Mouse (Mus musculus) retina, postnatal 1 day (tissue): ENCODE results near the gene Schip1.
A peak's percentile ranks its signal among the peaks of the same experiment; 100 is the strongest.

Experiments
- DNase-seq: peaks from one replicate; pipeline ENCODE4 v3.0.0-alpha.2; 2012

Schip1 gene

GRCm38 (mm10) chr3:68484021-68484420 lies 419.4 kb downstream of the Schip1 start:
- DNase-seq = no peak

GRCm38 (mm10) chr3:68484561-68484960 lies 420.0 kb downstream of the Schip1 start:
- DNase-seq = no peak

- DNase-seq = no peak
Measured at GRCm38 (mm10) chr3:68487621-68488020, 423.0 kb downstream of the Schip1 start.

DNA sequence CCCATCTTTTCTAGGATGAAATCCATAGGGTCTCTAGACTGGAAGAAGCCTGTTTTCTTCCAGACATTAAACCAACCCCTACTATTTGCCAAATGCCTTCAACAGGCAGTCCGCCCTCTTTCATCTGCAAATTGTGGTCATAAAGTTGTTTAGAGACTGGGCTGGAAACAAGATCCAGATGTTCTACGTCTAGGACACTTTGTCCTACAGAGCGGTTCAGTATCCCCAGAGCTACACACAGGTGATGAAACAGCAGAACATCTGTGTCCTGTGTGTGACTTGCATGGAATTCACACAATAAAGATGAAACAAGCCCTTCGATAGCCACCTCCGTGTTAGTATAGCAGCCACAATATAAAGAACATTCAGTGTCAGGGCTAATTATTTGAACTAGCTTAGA lies 423.7 kb downstream of the Schip1 start:
- DNase-seq = no peak

DNA sequence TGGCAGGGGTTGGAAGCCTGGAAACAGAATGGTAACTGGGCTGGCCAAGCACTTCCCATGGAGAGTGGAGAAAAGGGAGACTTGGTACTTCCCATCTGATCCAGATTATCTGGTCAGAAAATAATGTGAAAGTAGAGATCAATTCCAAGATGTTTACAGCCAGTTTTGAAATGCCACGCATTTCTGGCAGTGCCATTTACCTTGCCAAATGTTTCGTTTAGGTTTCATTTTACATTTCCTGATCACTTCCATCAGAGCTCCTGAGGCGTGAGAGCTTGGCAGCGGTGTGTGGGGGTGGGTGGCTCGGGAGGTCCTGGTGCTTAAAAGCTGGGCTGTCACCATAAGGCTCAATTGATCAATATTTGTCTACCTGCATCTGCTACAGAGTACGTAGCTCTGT lies 426.9 kb downstream of the Schip1 start:
- DNase-seq = no peak

GRCm38 (mm10) chr3:68492066-68492465 lies 427.5 kb downstream of the Schip1 start:
- no peak for DNase-seq

DNA sequence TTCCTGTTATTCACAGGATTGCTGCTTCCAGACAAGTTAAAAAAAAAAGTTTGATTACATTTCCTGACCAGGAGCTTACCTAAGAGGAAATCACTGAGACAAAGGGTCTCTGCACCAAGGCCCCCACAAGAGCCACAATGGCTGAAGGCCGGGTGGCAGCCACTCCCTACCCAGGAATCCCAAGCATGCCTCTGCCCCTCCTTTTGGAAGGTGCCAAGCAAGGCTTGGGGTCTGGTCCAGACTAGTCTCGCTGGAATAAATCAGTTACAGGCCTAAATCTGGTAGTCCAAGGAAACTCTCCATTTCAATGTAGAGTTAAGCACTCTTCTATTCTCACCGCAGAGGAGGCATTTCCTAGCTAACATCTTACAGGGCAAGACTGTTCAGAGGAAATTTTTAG lies 427.9 kb downstream of the Schip1 start:
- DNase-seq = no peak

DNA sequence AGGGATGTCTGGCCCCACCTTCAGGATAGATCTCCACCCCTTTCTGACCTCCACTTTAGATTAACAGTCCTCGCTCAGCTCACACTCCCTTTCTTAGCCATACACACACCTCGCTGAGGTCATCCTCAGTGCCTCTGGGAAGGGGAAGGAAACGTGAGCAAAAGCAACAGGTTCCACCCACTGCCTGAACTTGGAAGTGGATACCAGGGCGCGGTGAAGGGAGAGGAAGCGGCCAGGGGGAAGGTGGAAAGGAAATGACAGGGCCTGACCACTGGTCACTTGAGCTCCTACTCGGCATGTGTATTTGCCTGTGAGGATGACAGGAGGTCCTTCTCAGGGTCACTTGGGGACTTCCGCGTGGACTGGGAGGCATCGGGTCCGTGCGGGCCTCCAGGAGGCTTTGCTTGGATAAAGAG lies 428.6 kb downstream of the Schip1 start:
- DNase-seq = no peak

DNA sequence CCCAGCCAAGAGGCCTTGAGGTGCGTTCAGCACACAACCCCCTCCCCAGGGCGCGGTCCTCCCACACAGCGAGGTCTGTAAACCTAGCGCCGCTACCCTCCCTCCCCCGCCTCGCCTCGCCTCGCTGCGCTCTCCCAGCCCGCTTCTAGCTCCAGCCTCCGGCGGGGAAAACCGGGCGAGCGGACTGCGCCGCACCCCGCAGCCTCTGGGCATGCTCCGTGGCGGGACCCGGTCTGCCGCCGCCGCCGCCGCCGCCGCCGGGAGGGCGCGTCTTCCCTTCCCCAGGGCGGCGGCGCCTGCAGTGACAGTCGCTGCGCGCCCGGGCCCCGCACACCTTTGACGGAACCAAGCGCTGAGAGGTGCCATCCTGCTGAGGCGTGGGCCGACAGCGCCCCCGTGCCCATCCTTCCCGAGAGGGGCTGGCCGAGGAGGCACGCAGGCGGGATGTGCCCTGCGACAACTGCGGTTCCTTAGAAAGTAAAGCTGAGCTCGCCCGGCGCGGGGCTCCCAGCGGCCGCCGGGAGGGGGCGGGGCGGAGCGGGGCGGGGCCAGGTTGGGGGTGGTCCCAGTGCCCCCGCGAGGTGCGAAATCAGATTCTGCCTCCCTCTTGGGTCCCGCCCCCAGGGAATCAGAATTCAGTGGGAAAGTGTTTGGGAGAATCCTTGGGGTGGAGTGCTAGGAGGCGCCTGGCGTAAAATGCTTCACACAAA lies 429.1 kb downstream of the Schip1 start:
- DNase-seq = peak; percentile 87

DNA sequence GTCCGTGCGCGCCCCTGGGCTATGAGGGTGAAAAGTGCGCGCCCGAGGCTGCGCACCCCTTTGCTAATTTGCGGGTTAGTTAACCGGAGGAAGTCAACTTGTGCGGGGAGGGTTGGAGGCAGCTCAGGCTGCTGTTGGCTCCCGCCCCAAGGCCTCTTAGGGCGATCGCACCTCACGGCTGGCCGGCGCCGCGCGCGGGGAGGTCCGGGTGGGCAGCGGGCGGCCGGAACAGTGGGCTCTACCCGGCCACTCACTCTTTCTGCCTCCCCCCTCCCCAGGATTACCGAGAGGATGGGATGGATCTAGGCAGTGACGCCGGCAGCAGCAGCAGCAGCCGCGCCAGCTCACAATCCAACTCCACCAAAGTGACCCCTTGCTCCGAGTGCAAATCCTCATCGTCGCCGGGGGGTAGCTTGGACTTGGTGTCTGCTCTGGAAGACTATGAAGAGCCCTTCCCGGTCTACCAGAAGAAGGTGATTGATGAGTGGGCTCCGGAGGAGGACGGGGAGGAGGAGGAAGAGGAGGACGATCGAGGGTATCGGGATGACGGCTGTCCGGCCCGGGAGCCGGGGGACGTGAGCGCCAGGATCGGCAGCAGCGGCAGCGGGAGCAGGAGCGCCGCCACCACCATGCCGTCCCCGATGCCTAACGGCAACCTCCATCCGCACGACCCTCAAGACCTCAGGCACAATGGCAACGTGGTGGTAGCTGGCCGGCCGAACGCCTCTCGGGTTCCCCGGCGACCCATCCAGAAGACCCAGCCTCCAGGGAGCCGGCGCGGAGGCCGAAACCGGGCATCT lies 429.9 kb downstream of the Schip1 start:
- no peak for DNase-seq

- DNase-seq = peak; percentile 70
Measured at GRCm38 (mm10) chr3:68495096-68495735, 430.6 kb downstream of the Schip1 start.

- DNase-seq = no peak
Measured at GRCm38 (mm10) chr3:68495736-68496242, 431.2 kb downstream of the Schip1 start.

GRCm38 (mm10) chr3:68496513-68496912 lies 431.9 kb downstream of the Schip1 start:
- DNase-seq = no peak

GRCm38 (mm10) chr3:68499532-68500152 lies 435.0 kb downstream of the Schip1 start:
- no peak for DNase-seq

DNA sequence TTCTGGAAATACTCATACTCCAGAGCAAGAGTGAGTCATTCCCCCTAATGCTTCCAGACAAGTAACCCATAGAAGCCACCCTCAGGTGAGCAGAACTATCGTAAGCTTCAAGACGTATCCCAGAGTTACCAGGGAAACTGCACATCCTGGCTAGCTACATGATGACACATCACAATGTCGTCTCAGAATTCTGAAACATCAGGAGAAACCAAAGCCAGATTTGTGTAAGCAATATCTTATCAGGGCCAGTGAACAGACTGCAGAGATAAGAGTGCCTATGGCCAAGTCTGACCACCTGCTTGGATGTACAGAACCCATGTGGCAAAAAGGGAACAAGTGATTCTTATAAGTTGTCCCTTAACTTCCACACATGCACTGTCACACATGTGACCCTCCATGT lies 440.2 kb downstream of the Schip1 start:
- no peak for DNase-seq

DNA sequence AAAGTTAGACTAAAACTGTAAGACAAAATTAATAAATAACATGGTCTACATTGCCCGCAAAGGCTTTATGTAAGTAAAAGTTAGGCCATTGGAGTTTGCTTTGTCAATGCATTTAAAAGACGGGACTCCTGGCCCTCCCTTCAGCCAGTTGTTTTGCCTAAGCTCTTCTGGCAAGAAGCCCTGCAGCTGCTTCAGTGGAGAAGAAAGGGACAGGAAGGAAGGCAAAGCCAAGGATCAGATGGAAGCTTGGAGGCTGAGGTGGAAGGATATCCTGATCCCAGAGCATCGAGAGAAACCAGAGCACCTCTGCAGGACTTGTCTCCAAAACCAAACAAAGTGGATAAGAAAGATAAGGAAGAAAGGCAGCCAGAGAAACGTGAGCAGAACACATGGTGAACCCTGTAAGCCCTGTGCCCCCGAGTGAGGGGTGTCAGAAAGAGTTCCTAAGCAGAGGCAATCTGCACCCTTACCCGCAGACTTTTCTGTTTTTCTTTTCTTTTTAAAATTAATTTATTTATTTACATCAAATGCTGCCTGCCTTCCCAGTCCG lies 442.2 kb downstream of the Schip1 start:
- DNase-seq = no peak

GRCm38 (mm10) chr3:68508629-68509028 lies 444.0 kb downstream of the Schip1 start:
- peak; percentile 60 for DNase-seq

GRCm38 (mm10) chr3:68510872-68511271 lies 446.3 kb downstream of the Schip1 start:
- no peak for DNase-seq

- no peak for DNase-seq
Measured at GRCm38 (mm10) chr3:68511744-68512143, 447.1 kb downstream of the Schip1 start.

- DNase-seq = no peak
Measured at GRCm38 (mm10) chr3:68512327-68512726, 447.7 kb downstream of the Schip1 start.

- DNase-seq = no peak
Measured at GRCm38 (mm10) chr3:68513340-68514119, 448.9 kb downstream of the Schip1 start.

DNA sequence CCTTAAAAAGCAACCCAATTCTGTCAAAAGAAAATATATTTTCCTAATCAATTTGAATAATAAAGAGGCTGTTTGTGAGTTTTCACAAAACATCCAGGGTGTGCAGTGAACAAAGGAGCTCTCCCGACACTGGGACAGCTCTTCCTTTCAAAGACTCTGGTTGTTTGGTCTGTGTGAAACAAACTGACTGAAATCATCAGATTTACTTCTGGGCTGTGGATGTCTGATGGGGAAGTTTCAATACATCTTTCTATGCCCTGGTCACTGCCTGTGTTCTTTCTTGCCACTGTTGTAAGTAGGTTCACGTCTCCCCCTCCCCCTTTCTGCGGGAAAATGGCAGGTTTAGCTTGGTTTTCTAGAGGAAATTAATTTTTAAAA lies 449.5 kb downstream of the Schip1 start:
- DNase-seq = no peak
